Mouse (Mus musculus): ENCODE measurements around the gene Srpk1.

The Srpk1 gene

GRCm38 (mm10) chr17:28557772-28558171 is 64.7 kb downstream of the Srpk1 start:
- CTCF ChIA-PET = no interaction called here

- CTCF ChIA-PET = interaction anchor here (1.1 kb wide), 1 partner anchor 12 kb away, joined by 3 read pairs; no protein-coding TSS in a partner anchor
Measured at GRCm38 (mm10) chr17:28556635-28557396, 65.7 kb downstream of the Srpk1 start.

GRCm38 (mm10) chr17:28554021-28554420 is 68.5 kb downstream of the Srpk1 start:
- CTCF ChIA-PET = interaction anchor here (0.6 to 1.2 kb wide), 2 partner anchors 26 to 29 kb away, joined by 4 to 10 read pairs; no protein-coding TSS in a partner anchor

- CTCF ChIA-PET = interaction anchor here (0.6 to 1.2 kb wide), 2 partner anchors 25 to 28 kb away, joined by 4 to 10 read pairs; no protein-coding TSS in a partner anchor
Measured at GRCm38 (mm10) chr17:28553040-28553793, 69.3 kb downstream of the Srpk1 start.

GRCm38 (mm10) chr17:28549111-28549510 is 73.4 kb downstream of the Srpk1 start, which contains the start of gene Clpsl2:
TSS of gene Clpsl2 (plus strand) at chr17:28549411.
- CTCF ChIA-PET = no interaction called here

GRCm38 (mm10) chr17:28548550-28548949 is 74.0 kb downstream of the Srpk1 start:
- CTCF ChIA-PET = no interaction called here

GRCm38 (mm10) chr17:28546925-28547324 is 75.6 kb downstream of the Srpk1 start:
- CTCF ChIA-PET = no interaction called here

GRCm38 (mm10) chr17:28537881-28538280 is 84.6 kb downstream of the Srpk1 start:
- CTCF ChIA-PET = interaction anchor here (0.7 kb wide), 1 partner anchor 131 kb away, joined by 6 read pairs; no protein-coding TSS in a partner anchor

Data from spleen, embryonic (tissue).